Mouse (Mus musculus): Measurements from ENCODE around the gene Sergef.

- TF ChIP-seq POLR2A (IDR thresholded peaks at IDR 0.05; ENCODE audit: low read depth, low read length) (no peak), CTCF (IDR thresholded peaks at IDR 0.05; ENCODE audit: borderline replicate concordance, insufficient read depth, low read length) (no peak)
These were observed 84.8 kb downstream of the Sergef start for GRCm38 (mm10) chr7:46554855-46555254.
